Mouse (Mus musculus): ENCODE data around the gene Ptprn.

- no peak for TF ChIP-seq CTCF (IDR thresholded peaks at IDR 0.05; ENCODE audit: extremely low read depth, insufficient read length, insufficient replicate concordance, low read depth, low read length)
- no peak for TF ChIP-seq POLR2A (IDR thresholded peaks at IDR 0.05; ENCODE audit: low read depth, low read length)
Measured at GRCm38 (mm10) chr1:75294294-75294693, 30.0 kb upstream of the Ptprn start.
